Mouse (Mus musculus) heart, postnatal 36 days (tissue): ENCODE data around the gene Gm13277. TPM values are rescaled to one million over a fixed set of nuclear protein-coding genes. Genes with fewer than 3 reads are reported as not detected.
A peak's percentile ranks its signal among the peaks of the same experiment; 100 is the strongest.
"Not testable (repeated sequence)": the region's sequence is repeated elsewhere in the genome, so short reads cannot be mapped to it uniquely, and the experiment has no call there.

ENCODE experiments used
- DNase-seq, 2 experiments: peaks; one replicate each; pipeline ENCODE4 v3.0.0; 2021 to 2022
- intact Hi-C: fragments of 180-260 bp; cut with DNase I; formaldehyde crosslinking; loops from one replicate; pipeline ENCODE4 v1.15.1; 2025
- total RNA-seq, 2 experiments: library from RNA; stranded (reverse); gene quantifications; 2 replicates each; pipeline ENCODE4 v1.2.3; 2021

Gm13277 gene
- not detected for total RNA-seq

DNA sequence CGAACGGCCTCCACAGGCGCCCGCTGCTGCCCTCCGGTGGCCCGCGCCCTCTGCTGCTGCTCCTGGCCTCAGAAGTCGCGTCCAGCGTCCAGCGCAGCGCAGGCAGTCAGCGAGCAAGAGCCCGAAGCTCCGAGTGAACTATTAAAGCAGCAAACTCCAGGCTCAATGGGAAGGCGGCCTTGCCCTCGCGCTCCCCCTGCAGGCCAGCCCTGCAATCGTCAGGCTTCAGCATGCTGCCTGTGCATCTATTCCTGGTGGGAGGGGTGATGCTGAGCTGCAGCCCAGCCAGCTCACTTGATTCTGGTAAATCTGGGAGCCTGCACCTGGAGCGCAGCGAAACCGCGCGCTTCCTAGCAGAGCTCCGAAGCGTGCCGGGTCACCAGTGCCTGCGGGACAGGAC is at the start of gene Gm13277:
Gene Gm13277 (plus strand): TSS at position 231 of the 400 bp plus-strand sequence.
- DNase-seq, result peak; percentile 56 to 63
- intact Hi-C loops, result not testable (repeated sequence)

DNA sequence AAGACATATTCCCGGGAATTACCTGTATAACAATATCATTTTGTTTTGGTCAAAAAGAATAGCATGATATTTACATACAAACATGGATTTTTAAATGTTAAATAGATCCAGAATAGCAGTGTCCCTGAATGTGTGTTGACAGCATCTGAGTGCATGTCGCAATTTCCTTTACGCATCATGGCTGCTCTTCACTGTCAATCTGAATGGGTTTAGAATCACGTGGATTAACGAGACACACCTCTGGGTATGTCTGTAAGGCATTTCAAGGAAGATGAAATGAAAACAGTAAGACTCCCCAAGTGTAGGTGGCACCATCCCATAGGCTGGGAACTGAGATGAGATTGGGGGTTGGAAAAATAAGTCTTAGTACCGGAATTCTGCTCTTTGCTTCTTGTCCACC is 49.4 kb upstream of the Gm13277 start:
- intact Hi-C loops, result no loop called here
- no peak for DNase-seq

DNA sequence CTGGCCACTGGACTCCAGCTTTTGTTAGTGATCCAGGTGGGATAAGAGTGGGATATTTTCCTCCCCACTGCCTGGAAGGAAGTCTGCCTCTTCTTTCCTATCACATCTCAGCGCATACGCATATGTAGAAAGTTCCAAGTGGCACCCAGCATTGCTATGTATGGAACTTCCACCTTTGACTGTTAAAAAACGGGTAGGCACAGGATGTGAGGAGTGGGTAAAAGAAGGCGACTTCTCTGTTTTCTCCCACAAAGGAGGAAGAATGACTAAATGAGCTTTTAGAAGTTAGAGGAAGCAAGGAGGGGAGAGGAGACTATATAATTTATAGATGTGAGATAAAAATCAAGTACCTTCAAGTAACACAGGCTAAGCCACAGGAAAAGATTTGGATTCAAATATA is 47.0 kb upstream of the Gm13277 start:
- intact Hi-C loops, result loop anchor here (1.0 kb wide), 1 partner anchor 15 kb away; no protein-coding TSS in a partner anchor
- DNase-seq, result no peak

DNA sequence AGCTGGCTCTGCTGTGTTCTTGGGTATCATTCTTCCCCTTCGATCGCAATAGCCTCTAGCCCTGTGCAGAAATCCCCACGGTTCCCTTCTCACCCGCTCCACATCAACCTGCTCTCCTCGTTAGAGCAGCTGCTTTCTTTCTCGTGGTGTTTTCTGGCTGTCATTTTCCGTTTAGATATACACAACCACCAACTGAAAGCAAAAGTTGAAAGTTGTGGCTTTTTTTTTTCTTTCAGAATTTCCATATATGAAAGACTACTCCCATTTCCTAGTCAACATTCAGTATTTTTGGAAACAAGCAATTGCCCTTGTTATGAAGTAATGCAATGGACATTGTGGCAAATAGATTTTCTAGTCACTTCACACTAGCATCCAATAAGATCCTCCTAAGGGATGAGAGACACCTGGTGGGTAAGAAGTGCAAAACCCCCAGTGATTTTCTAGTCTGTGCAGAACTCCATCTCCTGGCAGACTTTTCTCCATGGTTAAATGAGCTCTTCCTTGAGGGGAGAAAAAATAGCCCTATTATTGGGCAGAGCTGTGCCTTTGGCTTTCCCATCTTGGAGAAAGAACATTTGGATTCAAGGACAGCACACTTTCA is 45.6 kb upstream of the Gm13277 start:
- intact Hi-C loops, result no loop called here
- DNase-seq, result no peak

DNA sequence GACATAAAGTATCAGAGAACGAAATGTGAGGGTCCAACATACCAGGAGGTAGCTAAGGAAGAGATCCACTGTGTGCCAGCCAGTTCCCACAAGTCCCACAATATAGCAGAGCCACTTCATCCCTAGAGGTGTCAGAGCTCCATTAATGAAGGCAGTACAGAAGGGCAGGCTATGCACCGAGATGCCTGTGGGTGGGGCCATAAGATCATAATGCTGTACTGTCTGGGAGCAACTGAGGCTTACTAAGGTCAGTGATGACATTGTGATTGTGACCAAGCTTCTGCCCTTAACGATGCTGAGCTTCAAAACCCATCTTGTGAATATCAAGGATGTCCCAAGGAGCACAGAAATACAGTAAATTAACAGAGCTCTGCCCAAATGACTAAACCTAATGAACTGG is 44.2 kb upstream of the Gm13277 start:
- no peak for DNase-seq
- intact Hi-C loops, result no loop called here

DNA sequence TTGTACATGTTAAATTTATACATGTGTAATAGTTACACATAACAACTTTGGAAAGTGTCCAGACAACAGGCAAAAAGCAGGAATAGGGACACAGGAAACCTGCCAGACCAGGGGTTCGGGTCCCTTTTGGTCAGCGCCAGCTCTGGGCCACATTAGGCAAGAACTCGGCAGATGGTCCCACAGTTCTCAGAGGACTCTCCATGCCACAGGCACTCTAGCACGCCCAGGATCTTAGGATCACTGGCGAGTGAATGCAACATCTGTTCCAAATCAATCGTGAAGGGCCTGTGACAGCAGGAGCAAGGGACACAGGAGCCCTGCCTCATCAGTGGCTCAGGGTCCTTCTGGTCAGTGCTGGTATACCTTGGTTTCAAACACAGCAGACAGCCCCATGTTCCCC is 38.5 kb upstream of the Gm13277 start:
- intact Hi-C loops, result no loop called here
- no peak for DNase-seq

DNA sequence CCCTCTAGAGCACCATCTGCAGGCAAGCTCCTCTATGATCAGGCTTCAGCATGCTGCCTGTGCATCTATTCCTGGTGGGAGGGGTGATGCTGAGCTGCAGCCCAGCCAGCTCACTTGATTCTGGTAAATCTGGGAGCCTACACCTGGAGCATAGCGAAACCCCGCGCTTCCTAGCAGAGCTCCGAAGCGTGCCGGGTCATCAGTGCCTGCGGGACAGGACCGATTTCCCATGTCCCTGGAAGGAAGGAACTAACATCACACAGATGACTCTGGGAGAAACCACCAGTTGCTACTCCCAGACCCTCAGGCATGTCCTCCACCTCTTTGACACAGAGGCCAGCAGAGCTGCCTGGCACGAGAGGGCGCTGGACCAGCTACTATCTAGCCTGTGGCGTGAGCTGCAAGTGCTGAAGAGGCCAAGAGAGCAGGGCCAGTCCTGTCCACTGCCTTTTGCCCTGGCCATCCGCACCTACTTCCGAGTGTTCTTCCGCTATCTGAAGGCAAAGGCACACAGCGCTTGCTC is 33.6 kb upstream of the Gm13277 start, which contains the start of gene Gm13271:
Gene Gm13271 (plus strand): TSS at position 51 of the 523 bp plus-strand sequence.
- intact Hi-C loops, result not testable (repeated sequence)
- peak; percentile 70 to 75 for DNase-seq

DNA sequence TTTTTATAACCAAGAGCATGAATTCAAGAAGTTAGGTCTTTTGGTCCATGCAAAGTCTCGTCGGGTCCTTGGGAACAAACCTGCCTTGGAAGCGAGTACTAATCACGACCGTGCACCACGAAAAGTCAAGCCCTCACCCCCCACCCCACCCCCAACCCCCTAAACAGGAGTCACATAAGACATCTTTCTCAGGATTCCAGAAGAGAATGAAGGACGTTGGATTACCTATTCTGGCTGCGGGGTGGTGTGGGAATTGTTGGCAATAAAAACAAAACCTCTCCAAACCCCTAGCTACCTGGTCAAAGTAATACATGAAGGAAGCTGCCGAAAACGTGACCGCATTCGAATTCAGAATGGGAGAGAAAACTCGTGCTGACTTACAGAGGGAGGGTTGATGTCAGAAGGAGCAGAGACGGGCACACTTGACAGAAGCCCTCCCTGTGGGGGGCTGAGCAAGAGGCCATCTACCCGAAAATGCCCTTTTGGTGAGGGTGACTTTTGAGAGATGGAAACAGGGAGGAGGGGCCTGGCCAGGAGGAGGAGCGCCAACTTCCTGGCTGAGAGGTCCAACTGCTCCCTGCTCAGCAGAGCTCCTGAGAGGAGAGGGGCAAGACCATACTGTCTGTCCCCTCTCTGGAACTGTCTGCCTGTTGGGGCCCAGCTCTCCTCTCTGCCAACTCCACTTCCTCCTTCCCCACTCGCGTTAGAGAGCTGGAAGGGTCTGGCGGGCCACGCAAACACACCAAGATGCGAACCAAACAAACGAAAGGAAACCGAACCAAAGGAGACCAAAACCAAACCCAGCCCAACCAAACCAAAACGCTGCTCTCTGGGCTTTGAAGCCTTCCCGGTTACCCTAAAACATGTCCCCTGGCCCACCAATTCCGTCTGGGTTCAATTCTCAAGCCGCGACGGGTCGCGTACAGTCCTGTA is 31.6 kb upstream of the Gm13277 start:
- DNase-seq, result peak; percentile 40 to 58
- intact Hi-C loops, result loop anchor here (1.0 kb wide), 2 partner anchors 16 to 19 kb away; no protein-coding TSS in a partner anchor

DNA sequence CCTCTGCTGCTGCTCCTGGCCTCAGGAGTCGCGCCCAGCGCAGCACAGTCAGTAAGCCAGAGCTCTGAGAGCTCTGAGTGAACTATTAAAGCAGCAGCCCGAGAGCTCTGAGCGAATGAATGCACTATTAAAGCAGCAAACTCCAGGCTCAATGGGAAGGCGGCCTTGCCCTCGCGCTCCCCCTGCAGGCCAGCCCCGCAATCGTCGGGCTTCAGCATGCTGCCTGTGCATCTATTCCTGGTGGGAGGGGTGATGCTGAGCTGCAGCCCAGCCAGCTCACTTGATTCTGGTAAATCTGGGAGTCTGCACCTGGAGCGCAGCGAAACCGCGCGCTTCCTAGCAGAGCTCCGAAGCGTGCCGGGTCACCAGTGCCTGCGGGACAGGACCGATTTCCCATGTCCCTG is 30.8 kb upstream of the Gm13277 start:
- peak; percentile 87 to 91 for DNase-seq
- intact Hi-C loops, result loop anchor here (1.0 kb wide), 1 partner anchor 19 kb away; no protein-coding TSS in a partner anchor

DNA sequence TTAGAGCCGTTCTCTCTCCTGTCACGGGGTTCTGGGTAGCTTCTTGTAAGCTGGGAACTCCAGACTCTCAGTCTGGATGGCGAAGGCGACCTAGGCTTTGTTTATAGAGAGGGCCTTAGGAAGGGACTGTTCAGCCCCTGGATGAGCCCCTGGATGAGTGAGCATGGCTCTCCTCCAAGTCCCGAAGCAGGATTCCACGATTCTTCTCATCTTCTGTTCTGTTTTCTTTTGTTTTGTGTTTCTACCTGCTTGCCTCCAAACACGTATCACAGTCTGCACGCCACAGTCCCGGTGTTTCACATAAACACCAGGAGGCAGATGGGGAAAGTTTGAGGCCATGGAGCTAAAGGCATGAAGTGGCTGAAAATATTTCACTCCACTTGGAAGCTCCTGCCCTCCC is 29.7 kb upstream of the Gm13277 start:
- peak in 1 of 2 experiments; percentile 4 for DNase-seq
- intact Hi-C loops, result not testable (repeated sequence)

DNA sequence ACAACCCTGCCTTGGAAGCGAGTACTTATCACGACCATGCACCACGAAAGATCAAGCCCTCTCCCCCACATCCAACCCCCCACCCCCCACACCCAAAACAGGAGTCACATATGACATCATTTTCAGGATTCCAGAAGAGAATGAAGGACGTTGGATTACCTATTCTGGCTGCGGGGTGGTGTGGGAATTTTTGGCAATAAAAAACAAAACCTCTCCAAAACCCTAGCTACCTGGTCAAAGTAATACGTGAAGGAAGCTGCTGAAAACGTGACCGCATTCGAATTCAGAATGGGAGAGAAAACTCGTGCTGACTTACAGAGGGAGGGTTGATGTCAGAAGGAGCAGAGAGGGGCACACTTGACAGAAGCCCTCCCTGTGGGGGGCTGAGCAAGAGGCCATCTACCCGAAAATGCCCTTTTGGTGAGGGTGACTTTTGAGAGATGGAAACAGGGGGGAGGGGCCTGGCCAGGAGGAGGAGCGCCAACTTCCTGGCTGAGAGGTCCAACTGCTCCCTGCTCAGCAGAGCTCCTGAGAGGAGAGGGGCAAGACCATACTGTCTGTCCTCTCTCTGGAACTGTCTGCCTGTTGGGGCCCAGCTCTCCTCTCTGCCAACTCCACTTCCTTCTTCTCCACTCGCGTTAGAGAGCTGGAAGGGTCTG is 28.7 kb upstream of the Gm13277 start, which contains the start of gene Gm13283:
Gene Gm13283 (plus strand): TSS at position 510 of the 659 bp plus-strand sequence.
- DNase-seq, result peak in 1 of 2 experiments; percentile 26
- intact Hi-C loops, result not testable (repeated sequence)

DNA sequence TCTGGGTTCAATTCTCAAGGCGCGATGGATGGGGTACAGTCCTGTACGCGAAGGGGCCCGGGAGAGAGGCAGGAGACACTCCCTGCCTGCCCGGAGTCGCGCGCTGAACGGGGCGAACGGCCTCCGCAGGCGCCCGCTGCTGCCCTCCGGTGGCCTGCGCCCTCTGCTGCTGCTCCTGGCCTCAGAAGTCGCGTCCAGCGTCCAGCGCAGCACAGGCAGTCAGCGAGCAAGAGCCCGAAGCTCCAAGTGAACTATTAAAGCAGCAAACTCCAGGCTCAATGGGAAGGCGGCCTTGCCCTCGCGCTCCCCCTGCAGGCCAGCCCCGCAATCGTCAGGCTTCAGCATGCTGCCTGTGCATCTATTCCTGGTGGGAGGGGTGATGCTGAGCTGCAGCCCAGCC is 28.0 kb upstream of the Gm13277 start:
- intact Hi-C loops, result not testable (repeated sequence)

DNA sequence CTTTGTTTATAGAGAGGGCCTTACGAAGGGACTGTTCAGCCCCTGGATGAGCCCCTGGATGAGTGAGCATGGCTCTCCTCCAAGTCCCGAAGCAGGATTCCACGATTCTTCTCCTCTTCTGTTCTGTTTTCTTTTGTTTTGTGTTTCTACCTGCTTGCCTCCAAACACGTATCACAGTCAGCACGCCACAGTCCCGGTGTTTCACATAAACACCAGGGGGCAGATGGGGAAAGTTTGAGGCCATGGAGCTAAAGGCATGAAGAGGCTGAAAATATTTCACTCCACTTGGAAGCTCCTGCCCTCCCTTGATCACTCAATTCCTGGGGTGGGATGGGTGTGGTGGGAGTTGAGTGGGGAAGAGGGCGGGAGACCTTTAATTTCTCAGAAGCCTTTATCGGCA is 26.7 kb upstream of the Gm13277 start:
- DNase-seq, result peak; percentile 51 to 59
- intact Hi-C loops, result not testable (repeated sequence)

More for the DNA sequence above, 28.0 kb upstream of the Gm13277 start:
- peak; percentile 77 to 78 for DNase-seq

DNA sequence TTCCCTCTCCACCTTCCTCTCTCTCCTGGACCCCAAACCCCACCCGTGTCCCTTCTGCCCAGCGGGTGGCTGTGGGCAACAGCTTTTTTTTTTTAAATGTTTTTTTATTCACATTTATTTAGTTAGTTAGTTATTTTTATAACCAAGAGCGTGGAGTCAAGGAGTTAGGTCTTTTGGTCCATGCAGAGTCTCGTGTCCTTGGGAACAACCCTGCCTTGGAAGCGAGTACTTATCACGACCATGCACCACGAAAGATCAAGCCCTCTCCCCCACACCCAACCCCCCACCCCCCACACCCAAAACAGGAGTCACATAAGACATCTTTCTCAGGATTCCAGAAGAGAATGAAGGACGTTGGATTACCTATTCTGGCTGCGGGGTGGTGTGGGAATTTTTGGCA is 26.1 kb upstream of the Gm13277 start:
- intact Hi-C loops, result not testable (repeated sequence)
- DNase-seq, result peak in 1 of 2 experiments; percentile 25

DNA sequence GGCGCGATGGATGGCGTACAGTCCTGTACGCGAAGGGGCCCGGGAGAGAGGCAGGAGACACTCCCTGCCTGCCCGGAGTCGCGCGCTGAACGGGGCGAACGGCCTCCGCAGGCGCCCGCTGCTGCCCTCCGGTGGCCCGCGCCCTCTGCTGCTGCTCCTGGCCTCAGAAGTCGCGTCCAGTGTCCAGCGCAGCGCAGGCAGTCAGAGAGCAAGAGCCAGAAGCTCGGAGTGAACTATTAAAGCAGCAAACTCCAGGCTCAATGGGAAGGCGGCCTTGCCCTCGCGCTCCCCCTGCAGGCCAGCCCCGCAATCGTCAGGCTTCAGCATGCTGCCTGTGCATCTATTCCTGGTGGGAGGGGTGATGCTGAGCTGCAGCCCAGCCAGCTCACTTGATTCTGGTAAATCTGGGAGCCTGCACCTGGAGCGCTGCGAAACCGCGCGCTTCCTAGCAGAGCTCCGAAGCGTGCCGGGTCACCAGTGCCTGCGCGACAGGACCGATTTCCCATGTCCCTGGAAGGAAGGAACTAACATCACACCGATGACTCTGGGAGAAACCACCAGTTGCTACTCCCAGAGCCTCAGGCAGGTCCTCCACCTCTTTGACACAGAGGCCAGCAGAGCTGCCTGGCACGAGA is 24.9 kb upstream of the Gm13277 start:
- intact Hi-C loops, result not testable (repeated sequence)
- peak; percentile 50 to 59 for DNase-seq

DNA sequence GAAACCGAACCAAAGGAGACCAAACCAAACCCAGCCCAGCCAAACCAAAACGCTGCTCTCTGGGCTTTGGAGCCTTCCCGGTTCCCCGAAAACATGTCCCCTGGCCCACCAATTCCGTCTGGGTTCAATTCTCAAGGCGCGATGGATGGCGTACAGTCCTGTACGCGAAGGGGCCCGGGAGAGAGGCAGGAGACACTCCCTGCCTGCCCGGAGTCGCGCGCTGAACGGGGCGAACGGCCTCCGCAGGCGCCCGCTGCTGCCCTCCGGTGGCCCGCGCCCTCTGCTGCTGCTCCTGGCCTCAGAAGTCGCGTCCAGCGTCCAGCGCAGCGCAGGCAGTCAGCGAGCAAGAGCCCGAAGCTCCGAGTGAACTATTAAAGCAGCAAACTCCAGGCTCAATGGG is 14.9 kb upstream of the Gm13277 start, which contains the start of gene Gm13290:
Gene Gm13290 (plus strand): TSS at position 301 of the 400 bp plus-strand sequence.
- intact Hi-C loops, DNase-seq: not testable (repeated sequence)

DNA sequence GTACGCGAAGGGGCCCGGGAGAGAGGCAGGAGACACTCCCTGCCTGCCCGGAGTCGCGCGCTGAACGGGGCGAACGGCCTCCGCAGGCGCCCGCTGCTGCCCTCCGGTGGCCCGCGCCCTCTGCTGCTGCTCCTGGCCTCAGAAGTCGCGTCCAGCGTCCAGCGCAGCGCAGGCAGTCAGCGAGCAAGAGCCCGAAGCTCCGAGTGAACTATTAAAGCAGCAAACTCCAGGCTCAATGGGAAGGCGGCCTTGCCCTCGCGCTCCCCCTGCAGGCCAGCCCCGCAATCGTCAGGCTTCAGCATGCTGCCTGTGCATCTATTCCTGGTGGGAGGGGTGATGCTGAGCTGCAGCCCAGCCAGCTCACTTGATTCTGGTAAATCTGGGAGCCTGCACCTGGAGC is 11.8 kb upstream of the Gm13277 start, which contains the start of gene Gm13289:
Gene Gm13289 (plus strand): TSS at position 301 of the 400 bp plus-strand sequence.
- intact Hi-C loops, DNase-seq: not testable (repeated sequence)

DNA sequence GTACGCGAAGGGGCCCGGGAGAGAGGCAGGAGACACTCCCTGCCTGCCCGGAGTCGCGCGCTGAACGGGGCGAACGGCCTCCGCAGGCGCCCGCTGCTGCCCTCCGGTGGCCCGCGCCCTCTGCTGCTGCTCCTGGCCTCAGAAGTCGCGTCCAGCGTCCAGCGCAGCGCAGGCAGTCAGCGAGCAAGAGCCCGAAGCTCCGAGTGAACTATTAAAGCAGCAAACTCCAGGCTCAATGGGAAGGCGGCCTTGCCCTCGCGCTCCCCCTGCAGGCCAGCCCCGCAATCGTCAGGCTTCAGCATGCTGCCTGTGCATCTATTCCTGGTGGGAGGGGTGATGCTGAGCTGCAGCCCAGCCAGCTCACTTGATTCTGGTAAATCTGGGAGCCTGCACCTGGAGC is 8.9 kb upstream of the Gm13277 start, which contains the start of gene Gm13272:
Gene Gm13272 (plus strand): TSS at position 301 of the 400 bp plus-strand sequence.
- intact Hi-C loops, DNase-seq: not testable (repeated sequence)

DNA sequence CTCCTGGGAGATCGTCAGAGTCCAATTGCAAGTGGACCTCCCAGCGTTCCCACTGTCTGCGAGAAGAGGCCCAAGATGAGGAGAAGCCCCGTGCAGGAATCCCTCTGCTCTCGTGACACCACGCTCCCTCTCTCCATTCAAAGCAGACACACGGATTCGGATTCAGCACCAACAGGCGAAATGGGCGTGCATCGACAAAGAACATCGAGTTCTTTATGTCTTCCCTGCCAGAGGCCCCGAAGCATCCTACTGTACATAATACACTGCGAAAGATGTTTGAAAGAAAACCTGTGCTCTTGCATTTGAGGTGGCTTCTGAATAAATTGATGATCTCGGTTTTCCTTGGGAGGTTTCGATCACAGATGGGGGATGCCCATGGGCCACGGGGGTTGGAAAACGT is 8.1 kb upstream of the Gm13277 start:
- not testable (repeated sequence) for DNase-seq

DNA sequence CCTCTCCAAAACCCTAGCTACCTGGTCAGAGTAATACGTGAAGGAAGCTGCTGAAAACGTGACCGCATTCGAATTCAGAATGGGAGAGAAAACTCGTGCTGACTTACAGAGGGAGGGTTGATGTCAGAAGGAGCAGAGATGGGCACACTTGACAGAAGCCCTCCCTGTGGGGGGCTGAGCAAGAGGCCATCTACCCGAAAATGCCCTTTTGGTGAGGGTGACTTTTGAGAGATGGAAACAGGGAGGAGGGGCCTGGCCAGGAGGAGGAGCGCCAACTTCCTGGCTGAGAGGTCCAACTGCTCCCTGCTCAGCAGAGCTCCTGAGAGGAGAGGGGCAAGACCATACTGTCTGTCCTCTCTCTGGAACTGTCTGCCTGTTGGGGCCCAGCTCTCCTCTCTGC is 6.6 kb upstream of the Gm13277 start, which contains the start of gene Ifnz:
Gene Ifnz (plus strand): TSS at position 301 of the 400 bp plus-strand sequence.
- intact Hi-C loops, result not testable (repeated sequence)

More for the DNA sequence above, 8.1 kb upstream of the Gm13277 start:
- intact Hi-C loops, result not testable (repeated sequence)

More for the DNA sequence above, 6.6 kb upstream of the Gm13277 start, which contains the start of gene Ifnz:
- DNase-seq, result not testable (repeated sequence)
